Mouse (Mus musculus): ENCODE measurements around the gene Zic5. TPM values are rescaled to one million over a fixed set of nuclear protein-coding genes. Genes with fewer than 3 reads are reported as not detected.

Zic5 gene
- polyA plus RNA-seq, 1 experiment from 2014 or later = 0.30 TPM

DNA sequence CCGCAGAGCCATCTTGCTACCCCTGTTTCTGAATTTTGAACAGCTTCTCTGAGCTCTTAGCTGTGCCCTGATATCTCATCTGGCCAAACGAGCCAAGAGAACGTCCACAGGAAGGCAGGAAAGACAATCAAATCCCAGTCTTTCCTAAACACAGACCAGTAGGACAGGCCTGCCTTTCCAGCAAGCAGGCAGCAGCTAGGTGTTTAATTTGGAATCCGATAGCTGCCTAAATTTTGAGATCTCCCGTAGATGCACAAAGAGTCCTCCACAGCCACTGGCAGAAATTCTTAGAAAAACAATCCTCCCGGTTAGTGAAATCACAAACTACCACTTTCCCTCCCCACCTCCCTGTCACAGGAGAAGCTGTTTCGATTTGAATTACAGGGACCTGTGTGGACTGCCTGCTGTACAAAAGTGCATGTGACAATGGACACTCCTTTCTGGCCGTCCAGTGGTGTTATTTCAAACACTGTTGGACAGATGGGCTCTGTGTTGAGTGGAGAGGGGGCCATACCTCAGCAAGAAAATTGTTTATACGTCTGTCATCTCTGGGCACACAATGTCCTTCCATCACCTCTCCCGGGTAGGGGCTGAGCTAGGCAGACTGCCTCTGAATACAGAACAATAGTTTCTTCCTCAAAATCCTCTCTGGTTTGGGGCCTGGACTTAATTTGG, 38.8 kb downstream of the Zic5 start:
- WGBS = 57% methylated on average over 10 of the region's 10 CpGs
- H3K9me3 ChIP-seq = no peaks in the 10 kb centered on the region
- H3K27ac ChIP-seq = no peak overlapping the region
- no peak for DNase-seq (ENCODE audit: low spot score)
- peaks cover 4% of the 10 kb centered on the region; the same call in 1 of the 2 replicates for H3K27me3 ChIP-seq (ENCODE audit: insufficient read depth, poor library complexity, severe bottlenecking)
- no peak overlapping the region for H3K4me3 ChIP-seq
- no peaks in the 10 kb centered on the region for H3K36me3 ChIP-seq
- H3K4me1 ChIP-seq = no peaks in the 10 kb centered on the region

DNA sequence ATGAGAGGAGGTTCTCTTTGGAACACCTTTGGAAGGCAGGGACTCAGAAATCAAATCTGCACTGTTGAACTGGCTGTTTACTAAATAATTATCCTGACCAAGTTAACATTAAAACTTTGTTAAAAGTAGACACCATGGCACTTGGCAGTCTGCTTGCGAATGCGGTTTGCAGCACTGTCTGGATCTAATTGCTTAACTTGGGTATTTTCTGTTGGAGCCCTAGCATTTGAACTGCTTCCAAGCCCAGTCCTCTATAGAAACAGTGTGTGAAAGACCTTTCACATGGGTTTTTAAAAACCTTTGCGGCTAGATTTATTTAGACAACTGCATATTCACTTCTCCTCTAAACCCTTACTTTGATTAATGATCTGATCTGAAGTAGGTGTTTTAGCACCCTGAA, 41.0 kb downstream of the Zic5 start:
- Histone ChIP-seq H3K4me3 (no peak overlapping the region), H3K9me3 (no peaks in the 10 kb centered on the region), H3K27me3 (ENCODE audit: insufficient read depth, poor library complexity, severe bottlenecking) (peaks cover 4% of the 10 kb centered on the region; the same call in 1 of the 2 replicates), H3K36me3 (no peaks in the 10 kb centered on the region), H3K27ac (no peak overlapping the region), H3K4me1 (no peaks in the 10 kb centered on the region)
- WGBS = 88% methylated on average over 3 of the region's 3 CpGs
- DNase-seq (ENCODE audit: low spot score) = no peak

DNA sequence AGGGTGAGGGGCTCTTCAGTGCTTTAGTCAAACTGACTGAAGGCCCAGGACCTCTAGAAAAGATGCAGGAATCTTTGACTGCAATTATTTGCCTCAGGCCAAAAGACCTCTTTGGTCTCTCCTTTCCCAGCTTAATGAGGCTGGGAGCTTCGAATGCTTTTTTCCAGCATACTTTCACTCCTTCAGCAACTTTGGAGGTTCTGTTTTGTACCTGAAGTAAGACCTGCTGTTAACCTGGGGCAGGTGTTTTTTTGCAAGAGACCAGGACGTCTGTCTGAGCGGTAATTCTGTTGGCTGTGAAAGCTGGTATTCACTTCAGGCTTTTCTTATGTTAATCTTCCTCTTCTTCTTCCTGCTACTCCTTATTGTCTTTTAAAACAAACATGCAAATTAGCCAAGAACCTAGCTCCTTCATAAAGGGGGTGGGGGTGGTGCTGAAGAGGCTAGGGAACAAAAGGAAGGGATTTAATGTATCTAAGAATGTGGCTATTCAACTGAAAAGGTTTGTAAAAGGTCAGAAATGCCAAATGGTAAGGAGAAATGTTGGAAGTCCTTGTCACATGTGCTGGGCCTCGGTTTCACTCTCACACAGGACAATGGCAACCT, 49.2 kb downstream of the Zic5 start:
- WGBS = 37% methylated on average over 4 of the region's 4 CpGs
- DNase-seq (ENCODE audit: low spot score) = no peak
- no peak overlapping the region for H3K27ac ChIP-seq
- no peaks in the 10 kb centered on the region for H3K4me1 ChIP-seq
- H3K27me3 ChIP-seq (ENCODE audit: insufficient read depth, poor library complexity, severe bottlenecking) = peaks cover 18% of the 10 kb centered on the region; the same call in 1 of the 2 replicates
- H3K9me3 ChIP-seq = no peaks in the 10 kb centered on the region
- H3K4me3 ChIP-seq = no peak overlapping the region
- H3K36me3 ChIP-seq = no peaks in the 10 kb centered on the region

DNA sequence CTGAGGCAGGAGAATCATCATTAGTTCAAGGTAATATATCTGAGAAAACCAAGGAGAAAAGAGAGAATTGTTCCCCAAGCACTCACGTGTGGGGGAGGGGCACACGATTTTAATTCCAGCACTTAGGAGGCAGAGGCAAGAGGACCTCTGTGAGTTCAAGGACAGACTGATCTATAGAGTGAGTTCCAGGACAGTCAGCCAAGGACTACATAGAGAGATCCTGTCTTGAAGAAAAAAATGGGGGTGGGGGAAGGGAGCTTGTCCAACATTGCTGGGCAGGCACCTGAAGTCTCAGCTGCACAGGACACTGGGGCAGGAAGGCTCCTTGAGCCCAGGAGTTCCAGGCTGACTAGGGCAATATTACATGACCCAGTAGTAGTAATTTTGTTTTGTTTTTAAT, 50.7 kb downstream of the Zic5 start:
- Histone ChIP-seq H3K27me3 (ENCODE audit: insufficient read depth, poor library complexity, severe bottlenecking) (peaks cover 27% of the 10 kb centered on the region; the same call in 1 of the 2 replicates), H3K4me1 (no peaks in the 10 kb centered on the region), H3K9me3 (no peaks in the 10 kb centered on the region), H3K27ac (no peak overlapping the region), H3K4me3 (no peak overlapping the region), H3K36me3 (no peaks in the 10 kb centered on the region)
- 89% methylated on average over 2 of the region's 2 CpGs for WGBS
- DNase-seq (ENCODE audit: low spot score) = no peak

DNA sequence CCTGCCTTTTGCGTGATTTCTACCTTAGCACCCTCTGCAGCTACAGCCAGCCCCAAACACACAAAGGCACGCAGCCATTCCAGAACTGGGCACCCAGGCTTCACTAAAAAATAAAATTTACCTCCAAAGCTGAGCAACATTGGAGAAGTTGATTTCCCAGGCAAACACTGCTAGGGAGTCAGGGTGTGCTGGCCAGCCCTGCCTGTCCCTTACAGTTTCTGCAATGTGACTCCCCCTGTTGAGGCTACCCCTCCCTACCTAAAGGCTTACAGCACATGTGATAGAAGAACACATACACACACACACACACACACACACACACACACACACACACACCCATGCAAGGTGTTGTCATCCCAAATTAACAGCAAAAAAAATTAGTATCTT, 51.9 kb downstream of the Zic5 start:
- H3K36me3 ChIP-seq = no peaks in the 10 kb centered on the region
- 82% methylated on average over 2 of the region's 2 CpGs for WGBS
- peaks cover 31% of the 10 kb centered on the region for H3K27me3 ChIP-seq (ENCODE audit: insufficient read depth, poor library complexity, severe bottlenecking)
- no peak overlapping the region for H3K27ac ChIP-seq
- H3K4me3 ChIP-seq = no peak overlapping the region
- no peaks in the 10 kb centered on the region for H3K9me3 ChIP-seq
- no peak for DNase-seq (ENCODE audit: low spot score)
- no peaks in the 10 kb centered on the region for H3K4me1 ChIP-seq

DNA sequence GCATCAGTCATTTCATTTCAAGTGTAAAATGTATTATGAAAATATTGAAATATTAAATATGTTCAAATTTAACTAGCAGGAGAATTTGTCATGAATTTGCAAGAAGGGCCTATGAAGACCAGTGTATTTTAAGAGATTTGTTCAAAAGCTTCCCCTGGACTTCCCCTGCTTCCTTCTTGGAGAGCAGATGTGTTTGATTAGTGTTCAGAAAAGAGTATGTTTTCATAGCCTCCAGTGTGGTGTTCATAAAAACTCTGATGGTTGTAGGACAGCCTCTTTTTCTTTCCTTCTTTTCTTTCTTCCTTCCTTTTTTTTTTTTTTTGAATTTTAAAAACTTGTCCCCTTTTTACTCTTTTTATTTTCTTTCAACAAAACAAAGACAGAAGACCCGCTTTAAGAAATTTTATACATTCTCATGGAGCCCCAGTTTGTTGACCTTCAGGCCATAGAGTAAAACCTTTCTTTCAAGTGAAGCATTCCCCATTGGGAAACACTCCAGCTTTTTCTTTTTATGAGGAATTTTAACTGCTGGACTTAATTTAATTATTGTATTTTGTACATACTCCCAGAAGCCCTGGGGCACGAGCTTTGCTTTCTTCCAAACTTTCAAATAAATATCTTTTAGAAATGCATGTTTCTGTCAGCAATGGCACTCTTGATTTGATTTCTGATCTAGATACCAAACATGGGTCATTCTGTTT, 52.5 kb downstream of the Zic5 start:
- DNase-seq (ENCODE audit: low spot score) = no peak
- no peaks in the 10 kb centered on the region for H3K36me3 ChIP-seq
- no peak overlapping the region for H3K27ac ChIP-seq
- 70% methylated on average over 2 of the region's 2 CpGs for whole genome bisulfite sequencing
- no peaks in the 10 kb centered on the region for H3K9me3 ChIP-seq
- H3K4me1 ChIP-seq = no peaks in the 10 kb centered on the region
- peaks cover 33% of the 10 kb centered on the region for H3K27me3 ChIP-seq (ENCODE audit: insufficient read depth, poor library complexity, severe bottlenecking)
- no peak overlapping the region for H3K4me3 ChIP-seq

Other genes starting within 250 kb of the Zic5 start
- gene Gm5089, start 14.6 kb downstream of the Zic5 start, polyA plus RNA-seq (2016; fragmentation: Nextera tagmentation; extraction: Ambion mirVana) = not detected in 2 replicates
- 0.11 TPM in 1 of 2 replicates, not detected in the other for gene Zic2, start 9.8 kb upstream of the Zic5 start, polyA plus RNA-seq (2016; fragmentation: Nextera tagmentation; extraction: Ambion mirVana)
- not detected in 2 replicates for gene Gm10837, start 24.9 kb upstream of the Zic5 start, polyA plus RNA-seq (2016; fragmentation: Nextera tagmentation; extraction: Ambion mirVana)
- 27.6 and 32.1 TPM in 2 replicates for gene Pcca, start 68.6 kb upstream of the Zic5 start, polyA plus RNA-seq (2016; fragmentation: Nextera tagmentation; extraction: Ambion mirVana)